Mouse (Mus musculus) cerebellum, adult 2 months (tissue): ENCODE results near the gene Slc35g1.

ENCODE experiments used
- CTCF ChIP-seq: fragments of 200-500 bp; IDR thresholded peaks from 2 replicates; pipeline ENCODE4 v1.5.1; 2011; ENCODE audit warnings: low read depth, mild to moderate bottlenecking, control low read depth, low read length, moderate library complexity, borderline replicate concordance; ENCODE audit not compliant: insufficient read depth
- POLR2A ChIP-seq: fragments of 200-500 bp; IDR thresholded peaks from 2 replicates; pipeline ENCODE4 v1.6.1; 2011; ENCODE audit warnings: low read length, control low read depth, borderline replicate concordance; ENCODE audit not compliant: insufficient read depth

GRCm38 (mm10) chr19:38422926-38423325 lies 27.1 kb downstream of the Slc35g1 start:
- TF ChIP-seq CTCF (no peak), POLR2A (no peak)
